16 mouse cellular contexts compared by ENCODE assay signal in genomic region chr12:85668696-85669095, GRCm38 (mm10). TPM values are rescaled to one million over a fixed set of nuclear protein-coding genes. Genes with fewer than 3 reads are reported as not detected.
A peak's percentile ranks its signal among the peaks of the same experiment; 100 is the strongest.
DNase-seq lines count a peak whose midpoint lies in the region; ATAC-seq lines count a peak whose summit lies in the region.
"Had no signal": no experiment of that assay in that cellular context is flagged by ENCODE, and none has a peak within 500 bp of the region (broad histone marks: within the 10 kb centered on the region; RNA-seq: fewer than 3 reads in every experiment).

No protein-coding gene starts in this region.

- no peaks in the 10 kb centered on the region for H3K27me3 ChIP-seq in forebrain, embryonic 15.5 days
- H3K27me3 ChIP-seq in forebrain, embryonic 12.5 days, result no peaks in the 10 kb centered on the region
- H3K27me3 ChIP-seq in neural tube, embryonic 14.5 days (ENCODE audit: control insufficient read depth, insufficient read depth, low read length), result no peaks in the 10 kb centered on the region
- no peaks in the 10 kb centered on the region for H3K27me3 ChIP-seq in neural tube, embryonic 15.5 days (replicated peaks)
- H3K27me3 ChIP-seq in stomach, embryonic 16.5 days (ENCODE audit: control insufficient read depth, insufficient read depth, low read length), result no peaks in the 10 kb centered on the region
- H3K27me3 ChIP-seq: limb, embryonic 13.5 days had no signal

- H3K9me3 ChIP-seq in forebrain, embryonic 15.5 days, result no peaks in the 10 kb centered on the region
- H3K9me3 ChIP-seq in forebrain, embryonic 12.5 days, result 0 out of 2 replicates have a peak, but pooled peaks cover 3% of the 10 kb centered on the region
- no peaks in the 10 kb centered on the region for H3K9me3 ChIP-seq in neural tube, embryonic 14.5 days (ENCODE audit: control insufficient read depth, low read length)
- H3K9me3 ChIP-seq in neural tube, embryonic 15.5 days (replicated peaks), result no peaks in the 10 kb centered on the region
- H3K9me3 ChIP-seq in stomach, embryonic 16.5 days (replicated peaks; ENCODE audit: control insufficient read depth, low read length), result no peaks in the 10 kb centered on the region
- H3K9me3 ChIP-seq: heart, embryonic 12.5 days; limb, embryonic 13.5 days had no signal

- no peak overlapping the region for H3K4me2 ChIP-seq in forebrain, embryonic 15.5 days (replicated peaks)
- H3K4me2 ChIP-seq in forebrain, embryonic 12.5 days, result no peak overlapping the region
- no peak overlapping the region for H3K4me2 ChIP-seq in neural tube, embryonic 14.5 days (ENCODE audit: low read depth, low read length)
- H3K4me2 ChIP-seq in neural tube, embryonic 15.5 days, result no peak overlapping the region
- no peak overlapping the region for H3K4me2 ChIP-seq in stomach, embryonic 16.5 days (ENCODE audit: low read depth, low read length)
- H3K4me2 ChIP-seq: heart, embryonic 12.5 days; limb, embryonic 13.5 days had no signal

- 0 out of 2 replicates have a peak overlapping the region, but pooled peaks have one; percentile 15 for H3K27ac ChIP-seq in forebrain, embryonic 15.5 days (replicated peaks)
- no peak overlapping the region for H3K27ac ChIP-seq in forebrain, embryonic 12.5 days
- peak overlapping the region; percentile 52; the same call in 1 of the 2 replicates for H3K27ac ChIP-seq in neural tube, embryonic 14.5 days (ENCODE audit: low read depth, low read length)
- H3K27ac ChIP-seq in neural tube, embryonic 15.5 days (replicated peaks), result no peak overlapping the region
- no peak overlapping the region for H3K27ac ChIP-seq in stomach, embryonic 16.5 days (ENCODE audit: low read length)
- H3K27ac ChIP-seq: limb, embryonic 13.5 days had no signal

- 14% methylated on average over 3 of the region's 3 CpGs for WGBS in forebrain, embryonic 15.5 days
- WGBS in forebrain, embryonic 12.5 days, result 54% methylated on average over 3 of the region's 3 CpGs
- 52% methylated on average over 3 of the region's 3 CpGs for WGBS in neural tube, embryonic 14.5 days
- WGBS in neural tube, embryonic 15.5 days, result 42% methylated on average over 3 of the region's 3 CpGs
- WGBS in stomach, embryonic 16.5 days, result 29% methylated on average over 3 of the region's 3 CpGs

- H3K36me3 ChIP-seq in forebrain, embryonic 15.5 days, result no peaks in the 10 kb centered on the region
- no peaks in the 10 kb centered on the region for H3K36me3 ChIP-seq in forebrain, embryonic 12.5 days (replicated peaks)
- H3K36me3 ChIP-seq in neural tube, embryonic 14.5 days (ENCODE audit: control insufficient read depth, insufficient read depth, low read length), result no peaks in the 10 kb centered on the region
- no peaks in the 10 kb centered on the region for H3K36me3 ChIP-seq in neural tube, embryonic 15.5 days
- no peaks in the 10 kb centered on the region for H3K36me3 ChIP-seq in stomach, embryonic 16.5 days (ENCODE audit: control insufficient read depth, insufficient read depth, low read length)
- H3K36me3 ChIP-seq: heart, embryonic 12.5 days; limb, embryonic 13.5 days had no signal

- no peak for ATAC-seq in forebrain, embryonic 15.5 days (replicated peaks)
- ATAC-seq in forebrain, embryonic 12.5 days (ENCODE audit: low FRiP score), result no peak
- no peak for ATAC-seq in neural tube, embryonic 14.5 days (ENCODE audit: low read depth)
- ATAC-seq in neural tube, embryonic 15.5 days (ENCODE audit: low FRiP score), result no peak
- ATAC-seq in stomach, embryonic 16.5 days (ENCODE audit: insufficient read depth, low FRiP score), result 0 out of 2 replicates have a peak, but pooled peaks have one; percentile 33
- ATAC-seq: liver, postnatal 0 days had no signal

- H3K4me3 ChIP-seq in forebrain, embryonic 15.5 days, result no peak overlapping the region
- no peak overlapping the region for H3K4me3 ChIP-seq in forebrain, embryonic 12.5 days (replicated peaks)
- no peak overlapping the region for H3K4me3 ChIP-seq in neural tube, embryonic 14.5 days (ENCODE audit: low read depth, low read length)
- H3K4me3 ChIP-seq in neural tube, embryonic 15.5 days (replicated peaks), result no peak overlapping the region
- no peak overlapping the region for H3K4me3 ChIP-seq in stomach, embryonic 16.5 days (replicated peaks; ENCODE audit: low read length)
- H3K4me3 ChIP-seq: erythroblast, embryonic 14.5 days; heart, embryonic 12.5 days; limb, embryonic 13.5 days had no signal

- no peak overlapping the region for H3K9ac ChIP-seq in forebrain, embryonic 15.5 days (replicated peaks)
- no peak overlapping the region for H3K9ac ChIP-seq in forebrain, embryonic 12.5 days
- no peak overlapping the region for H3K9ac ChIP-seq in neural tube, embryonic 14.5 days (replicated peaks; ENCODE audit: low read depth, low read length)
- H3K9ac ChIP-seq in neural tube, embryonic 15.5 days (replicated peaks), result no peak overlapping the region
- no peak overlapping the region for H3K9ac ChIP-seq in stomach, embryonic 16.5 days (ENCODE audit: low read length)
- H3K9ac ChIP-seq: heart, embryonic 12.5 days; limb, embryonic 13.5 days; liver, postnatal 0 days had no signal

- peak; percentile 38 for DNase-seq in kidney, postnatal 10 days
- no peak for DNase-seq in kidney, postnatal 36 days
- no peak for DNase-seq in urinary bladder, postnatal 36 days (ENCODE audit: low spot score in 2 of 2)
- DNase-seq: cerebellum, adult 18-20 months; heart, postnatal 36 days; kidney, adult 8-10 months; liver, postnatal 0 days; spleen, adult 18-20 months had no signal

- H3K4me1 ChIP-seq in forebrain, embryonic 15.5 days, result peaks cover 8% of the 10 kb centered on the region
- H3K4me1 ChIP-seq in forebrain, embryonic 12.5 days, result peaks cover 6% of the 10 kb centered on the region; the same call in 1 of the 2 replicates
- H3K4me1 ChIP-seq in neural tube, embryonic 14.5 days (ENCODE audit: control insufficient read depth, insufficient read depth, low read length), result no peaks in the 10 kb centered on the region
- H3K4me1 ChIP-seq in neural tube, embryonic 15.5 days, result no peaks in the 10 kb centered on the region
- H3K4me1 ChIP-seq in stomach, embryonic 16.5 days (ENCODE audit: control insufficient read depth, insufficient read depth, low read length), result peaks cover 2% of the 10 kb centered on the region; the same call in 1 of the 2 replicates

RNA-seq across cellular contexts. Expression of gene Batf, which starts 17.8 kb away (rescaled TPM):
- polyA plus RNA-seq in forebrain, embryonic 15.5 days (2015; fragmentation: Nextera tagmentation; extraction: Ambion mirVana), result 0.40 and 0.66 TPM in 2 replicates
- 0.56 and 1.5 TPM in 2 replicates for polyA plus RNA-seq in forebrain, embryonic 12.5 days (2016; fragmentation: Nextera tagmentation; extraction: Ambion mirVana)
- polyA plus RNA-seq in neural tube, embryonic 14.5 days (2014; fragmentation: Nextera tagmentation; extraction: Ambion mirVana), result 0.36 and 0.39 TPM in 2 replicates
- polyA plus RNA-seq in neural tube, embryonic 15.5 days (2015; fragmentation: Nextera tagmentation; extraction: Ambion mirVana), result 0.44 and 2.9 TPM in 2 replicates
- polyA plus RNA-seq in stomach, embryonic 16.5 days (2015; fragmentation: Nextera tagmentation; extraction: Ambion mirVana), result 3.4 and 4.6 TPM in 2 replicates

Comparison
In these comparisons a context has a peak if more than half of its experiments do, and no peak if none do; other contexts are left out.
1. H3K27ac ChIP-seq: peak in forebrain, embryonic 15.5 days (single experiment) and neural tube, embryonic 14.5 days (single experiment); none in forebrain, embryonic 12.5 days (single experiment), neural tube, embryonic 15.5 days (single experiment) and stomach, embryonic 16.5 days (single experiment).